Mouse (Mus musculus) small intestine, adult 2 months (tissue): Measurements from ENCODE around the gene Slc27a4.

Experiments used
- CTCF ChIP-seq: fragments of 200-500 bp; IDR thresholded peaks from 2 replicates; pipeline ENCODE4 v1.5.1; 2012; ENCODE audit warnings: low read depth, mild to moderate bottlenecking, control low read depth, inconsistent platforms, low read length, moderate library complexity, mixed read lengths; ENCODE audit not compliant: insufficient replicate concordance, insufficient read length; ENCODE audit errors: extremely low read depth
- POLR2A ChIP-seq: fragments of 200-500 bp; IDR thresholded peaks from 2 replicates; pipeline ENCODE4 v1.6.1; 2012; ENCODE audit warnings: low read depth, mild to moderate bottlenecking, control low read depth, inconsistent platforms, low read length, moderate library complexity

- TF ChIP-seq POLR2A (no peak), CTCF (peak; percentile 41; the same call in 1 of the 2 replicates)
These were observed 982 bp downstream of the Slc27a4 start for GRCm38 (mm10) chr2:29803400-29803831.
